Mouse (Mus musculus) hematopoietic stem cell, adult 5-6 weeks (primary cell): ENCODE measurements around the gene Rimbp3. TPM values are rescaled to one million over a fixed set of nuclear protein-coding genes. Genes with fewer than 3 reads are reported as not detected.
"Not testable (repeated sequence)": the region's sequence is repeated elsewhere in the genome, so short reads cannot be mapped to it uniquely, and the experiment has no call there.

Experiments used
- ATAC-seq, 2 experiments: fragments of 125-278 bp in 1 of 2; replicated peaks in 1 of 2; 2 replicates each; pipeline ENCODE4 v1.8.0; 2016 to 2017; ENCODE audit warnings: inconsistent platforms in 2 of 2, mild to moderate bottlenecking in 2 of 2, moderate number of reproducible peaks in 2 of 2, low read depth in 1 of 2, moderate TSS enrichment in 1 of 2; ENCODE audit not compliant: low FRiP score in 2 of 2, poor library complexity in 2 of 2, severe bottlenecking in 2 of 2, insufficient read depth in 1 of 2, low TSS enrichment in 1 of 2
- total RNA-seq: library from RNA; stranded (forward); fragments of 172-1452, 232-1000 nt; gene quantifications from 2 replicates; pipeline ENCODE4 v1.2.3, GENCODE M21; 2017

The Rimbp3 gene
- total RNA-seq, 1 experiment from 2014 or later: 0.25 TPM

DNA sequence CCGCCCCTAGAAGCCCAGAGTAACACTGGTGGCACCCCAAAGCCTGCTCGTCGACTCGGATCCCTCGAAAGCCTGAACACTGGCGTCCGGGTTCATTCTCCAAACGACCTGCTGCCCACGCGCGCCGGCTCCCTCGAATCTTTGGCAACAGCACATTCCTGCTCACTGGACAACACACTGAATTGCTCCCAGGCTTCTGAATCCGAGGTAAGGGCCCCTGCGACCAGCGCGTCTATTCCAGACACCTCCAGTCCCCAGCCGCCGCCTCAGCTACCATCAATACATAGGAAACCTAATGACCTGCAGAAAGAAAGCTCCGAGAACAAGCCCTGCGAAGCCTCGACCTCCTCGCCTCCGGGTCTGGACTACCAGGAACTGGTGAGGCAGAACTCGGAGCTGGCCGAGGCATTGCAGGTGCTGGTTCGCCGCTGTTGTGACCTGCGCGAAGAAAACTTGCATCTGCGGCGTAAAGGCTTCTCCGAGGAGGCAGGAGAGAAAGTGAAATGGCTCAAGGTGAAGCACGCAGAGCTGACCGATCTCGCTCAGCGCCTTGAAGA lies 1.1 kb downstream of the Rimbp3 start:
- 0 out of 4 replicates have a peak, but pooled peaks of 1 of the 2 experiments have one; percentile 9 for ATAC-seq

DNA sequence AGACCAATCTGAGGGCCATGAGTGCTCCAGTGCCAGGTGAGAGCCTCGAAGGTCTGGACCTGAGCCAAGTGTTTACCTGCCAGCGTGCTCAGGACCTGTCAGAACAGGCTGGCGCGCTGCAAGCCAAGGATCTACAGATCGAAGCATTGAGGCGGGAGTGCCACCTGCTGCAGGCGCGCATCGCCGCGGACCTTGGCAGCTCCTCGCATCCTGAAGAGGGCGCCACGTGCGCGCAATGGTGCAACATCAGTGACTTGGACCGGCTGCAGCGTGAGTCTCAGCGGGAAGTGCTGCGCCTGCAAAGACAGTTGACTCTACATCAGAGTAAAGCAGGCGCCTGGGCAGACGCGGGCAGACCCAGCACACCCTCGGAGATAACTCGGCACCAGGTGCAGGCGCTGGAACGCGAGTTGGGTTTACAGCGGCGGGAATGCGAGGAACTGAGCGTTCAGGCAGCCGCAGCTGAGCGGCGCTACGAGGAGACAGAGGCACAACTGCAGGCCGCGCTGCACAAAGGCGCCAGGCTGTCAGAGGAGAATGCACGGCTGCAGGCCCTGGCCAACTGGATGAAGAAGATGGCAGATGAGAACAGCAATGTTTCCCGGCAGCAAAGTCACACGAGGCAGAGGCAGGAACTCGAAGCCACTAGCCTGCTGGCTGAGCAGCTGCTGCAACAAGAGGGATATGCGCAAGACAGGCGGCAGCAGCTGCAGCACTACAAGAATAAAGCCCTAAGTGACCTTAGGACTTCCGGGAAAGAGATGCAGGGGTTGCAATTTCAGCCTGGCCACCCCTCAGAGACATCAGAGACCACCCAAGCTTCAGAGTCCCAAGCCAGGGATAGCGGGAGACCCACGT lies 1.8 kb downstream of the Rimbp3 start:
- peak; percentile 90 to 91 for ATAC-seq

DNA sequence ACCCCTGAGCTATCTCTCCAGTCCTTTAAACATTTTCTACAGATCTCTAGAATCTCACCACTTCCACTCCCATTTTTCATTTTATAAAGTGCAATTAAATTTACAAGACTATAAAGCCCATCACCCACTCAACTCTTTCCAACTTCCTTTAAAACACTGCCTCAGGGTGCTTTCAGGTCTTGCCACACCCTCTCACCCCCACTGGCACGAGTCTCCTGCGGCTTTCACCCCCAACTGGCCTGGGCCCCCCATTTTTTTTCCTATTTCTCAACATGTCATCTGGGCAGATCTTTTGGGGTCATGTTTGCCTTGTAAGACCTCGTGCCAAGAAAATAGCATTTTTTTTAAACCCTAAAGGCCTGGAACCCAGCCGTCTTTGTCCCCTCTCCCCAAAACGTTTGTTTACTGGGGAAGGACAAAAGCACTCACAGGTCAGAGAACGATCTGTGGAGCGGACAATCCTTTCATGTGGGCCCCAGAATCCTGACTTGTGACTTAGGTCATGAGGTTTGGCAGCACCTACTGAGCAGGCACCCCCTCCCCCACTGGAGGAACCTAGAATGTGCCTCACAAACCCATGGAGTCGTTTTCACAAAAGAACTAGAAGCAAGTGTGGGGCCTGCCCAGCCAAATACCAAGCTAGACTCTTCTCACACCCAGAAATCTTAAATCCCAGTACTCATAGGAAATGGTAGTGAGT lies 8.7 kb downstream of the Rimbp3 start:
- no peak; a peak in 1 of 4 replicates for ATAC-seq

DNA sequence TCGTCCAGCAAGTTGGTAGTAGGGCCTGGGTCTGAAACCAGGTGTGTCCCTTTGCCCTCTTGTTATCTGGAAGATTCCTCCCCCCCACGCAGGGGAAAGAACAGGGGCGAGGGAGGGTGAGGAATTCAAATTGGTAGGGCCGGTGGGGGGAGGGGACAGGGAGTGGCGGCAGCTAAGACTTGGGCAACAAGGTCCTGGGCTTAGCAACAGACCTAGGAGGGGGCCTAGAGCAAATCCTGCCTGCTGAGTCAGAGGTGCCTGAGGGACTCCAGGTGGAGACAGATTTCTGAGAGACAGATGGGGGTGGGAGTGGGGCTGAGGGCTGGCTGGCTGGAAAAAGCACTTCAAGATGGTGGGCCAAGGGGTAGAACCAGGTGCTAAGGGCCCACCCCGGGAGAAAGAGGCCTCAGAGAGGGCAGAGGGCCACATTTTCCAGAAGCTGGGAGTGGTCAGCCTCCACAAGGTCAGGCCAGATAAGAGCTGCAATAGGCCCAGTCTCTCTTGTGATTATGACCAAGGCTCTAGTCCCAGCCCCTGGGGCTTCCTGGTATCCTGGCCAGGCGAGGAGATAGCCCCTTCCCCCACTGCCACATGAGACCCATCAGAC lies 11.8 kb downstream of the Rimbp3 start:
- ATAC-seq: no peak

DNA sequence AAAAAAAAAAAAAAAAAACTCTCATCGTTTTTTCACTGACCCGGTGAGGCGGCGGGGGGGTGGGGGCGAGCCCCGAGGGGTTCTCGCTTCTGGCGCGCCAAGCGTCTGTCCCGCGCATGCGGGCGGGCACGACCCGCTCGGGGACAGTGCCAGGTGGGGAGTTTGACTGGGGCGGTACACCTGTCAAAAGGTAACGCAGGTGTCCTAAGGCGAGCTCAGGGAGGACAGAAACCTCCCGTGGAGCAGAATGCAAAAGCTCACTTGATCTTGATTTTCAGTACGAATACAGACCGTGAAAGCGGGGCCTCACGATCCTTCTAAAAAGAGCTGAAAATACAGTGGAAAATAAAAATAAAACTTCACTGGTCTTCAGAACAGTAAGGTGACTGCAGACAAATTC lies 13.8 kb downstream of the Rimbp3 start:
- ATAC-seq: peak; percentile 100

DNA sequence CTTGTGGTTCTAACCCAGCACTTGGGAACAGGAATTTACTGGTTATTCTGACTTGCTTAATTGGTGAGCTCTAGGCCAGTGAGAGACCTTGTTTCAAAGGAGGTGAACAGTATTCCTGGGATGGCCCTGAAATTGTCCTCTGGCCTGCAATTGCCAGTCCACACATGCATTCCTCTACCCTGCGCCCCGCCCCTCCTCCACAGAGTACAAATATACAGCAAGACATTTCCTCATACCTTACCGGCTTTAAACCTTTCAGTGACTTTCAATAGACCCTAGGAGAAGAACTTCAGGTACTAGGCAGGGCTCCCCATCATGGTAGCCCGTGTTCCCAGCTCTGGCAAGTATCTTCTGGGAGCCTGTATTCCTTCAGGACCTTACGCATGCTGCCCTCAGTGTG lies 17.2 kb downstream of the Rimbp3 start:
- ATAC-seq: no peak

DNA sequence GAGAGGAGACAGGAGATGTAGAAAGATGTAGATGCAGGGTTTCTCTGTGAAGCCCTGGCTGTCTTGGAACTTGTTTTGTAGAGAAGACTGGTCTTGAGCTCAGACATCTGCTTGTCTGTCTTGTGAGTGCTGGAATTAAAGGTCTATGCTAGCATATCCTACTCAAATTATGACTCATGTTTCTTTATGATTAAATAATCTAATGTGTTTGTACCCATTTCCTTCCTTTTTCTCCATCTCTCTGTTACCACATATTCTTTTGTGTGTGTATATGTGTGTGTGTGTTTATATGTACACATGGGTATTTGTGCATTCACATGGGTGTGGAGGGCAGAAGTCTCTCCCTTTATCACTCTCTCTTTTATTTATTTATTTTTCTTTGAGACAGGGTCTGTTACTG lies 18.1 kb downstream of the Rimbp3 start:
- ATAC-seq: no peak

DNA sequence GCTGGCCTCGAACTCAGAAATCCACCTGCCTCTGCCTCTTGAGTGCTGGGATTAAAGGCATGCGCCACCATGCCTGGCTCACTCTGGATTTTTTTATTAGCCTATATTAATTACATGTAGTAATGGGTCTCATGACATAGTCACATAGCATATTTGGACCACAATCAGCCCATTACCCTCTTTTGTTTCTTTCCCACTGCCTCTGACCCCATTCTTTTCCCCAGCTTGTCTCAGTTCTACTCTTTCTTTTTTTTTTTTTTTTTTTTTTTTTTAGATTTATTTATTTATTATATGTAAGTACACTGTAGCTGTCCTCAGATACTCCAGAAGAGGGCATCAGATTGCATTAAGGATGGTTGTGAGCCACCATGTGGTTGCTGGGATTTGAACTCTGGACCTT lies 23.1 kb downstream of the Rimbp3 start:
- not testable (repeated sequence) for ATAC-seq

DNA sequence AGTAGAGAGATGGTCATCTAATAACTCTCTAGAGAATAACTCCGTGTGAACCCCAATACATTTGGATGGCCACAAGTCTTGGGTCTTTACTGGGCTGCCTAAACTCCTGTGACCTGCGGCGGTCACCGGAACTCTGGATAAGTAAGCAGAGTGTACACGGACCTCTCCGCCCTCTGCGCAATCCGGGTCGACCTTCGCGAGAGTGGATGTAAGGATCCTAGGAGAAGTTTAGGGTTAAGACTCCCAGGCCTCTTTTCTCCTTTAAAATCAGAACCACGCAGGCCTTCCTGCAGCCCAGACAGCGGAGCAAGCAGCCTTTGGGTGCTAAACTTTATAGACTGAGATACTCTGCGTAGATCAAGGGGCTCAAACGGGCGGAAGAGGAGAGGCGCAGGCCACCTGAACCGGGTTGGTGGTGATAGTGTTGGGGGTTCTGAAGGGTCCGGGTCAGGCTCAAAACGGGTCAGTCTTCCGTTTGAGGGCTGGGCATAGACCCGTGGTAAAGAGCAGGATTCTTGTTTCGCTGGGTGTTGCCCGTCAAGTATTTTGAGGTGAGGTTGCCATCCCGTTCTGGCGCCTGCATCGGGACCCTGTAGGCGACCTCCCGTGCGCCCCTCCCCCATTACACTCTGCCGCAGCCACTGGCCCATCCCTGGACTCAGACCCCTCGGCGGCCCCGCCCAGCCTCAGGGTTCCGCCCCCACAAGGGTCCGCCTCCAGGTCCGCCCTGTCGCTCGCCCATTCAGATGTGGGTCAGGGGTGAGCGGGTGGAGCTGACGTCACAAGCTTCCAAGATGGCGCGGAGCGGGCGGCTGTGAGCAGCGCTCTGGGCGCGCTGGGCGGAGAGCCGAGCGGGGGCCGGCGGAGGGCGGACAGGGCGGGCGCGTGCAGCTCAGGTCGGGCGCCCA lies 24.6 kb downstream of the Rimbp3 start, which contains the start of gene Hic2:
TSS of gene Hic2 (plus strand) at position 779 of the 908 bp plus-strand sequence.
- peak; percentile 96 to 97 for ATAC-seq

DNA sequence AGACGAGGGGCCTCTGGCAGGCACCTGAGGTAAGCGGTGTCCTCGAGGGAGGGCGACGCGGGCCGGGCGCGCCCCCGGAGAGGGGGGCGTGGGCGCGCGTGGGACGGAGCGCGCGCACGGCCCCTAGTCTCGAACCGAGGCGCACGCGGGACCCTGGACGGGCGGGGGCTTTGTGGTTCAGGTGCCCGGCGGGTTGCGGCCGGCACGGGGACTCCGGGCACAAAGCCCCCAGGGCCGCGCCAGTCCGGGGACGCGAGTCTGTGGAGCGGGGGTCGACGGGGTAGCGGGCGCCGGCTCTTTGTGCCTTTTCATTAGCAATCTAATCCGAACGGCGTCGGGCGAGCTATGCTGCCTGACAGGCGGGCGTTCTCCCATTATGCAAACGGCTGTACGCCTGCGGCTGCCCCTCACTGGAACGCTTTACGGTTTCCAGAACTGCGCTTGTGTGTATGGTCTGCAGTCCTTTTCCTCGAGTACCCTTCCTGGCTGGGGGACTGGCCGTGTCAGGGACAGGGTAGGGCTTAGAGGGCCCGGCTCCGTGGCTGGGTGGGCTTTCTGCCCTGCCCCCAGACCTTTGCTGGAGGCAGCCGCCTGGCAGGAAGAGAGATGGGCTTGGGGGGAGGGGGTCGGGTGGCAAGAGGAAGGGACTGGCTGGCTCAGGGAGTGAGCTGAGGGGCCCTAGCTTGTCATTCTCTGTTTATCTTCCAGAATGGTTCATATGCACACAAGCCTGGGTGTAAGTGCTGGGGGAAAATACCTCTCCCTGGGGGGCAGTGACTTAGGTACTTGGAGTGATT lies 25.5 kb downstream of the Rimbp3 start:
- peak; percentile 23 to 38; a peak in 2 of 4 replicates for ATAC-seq

DNA sequence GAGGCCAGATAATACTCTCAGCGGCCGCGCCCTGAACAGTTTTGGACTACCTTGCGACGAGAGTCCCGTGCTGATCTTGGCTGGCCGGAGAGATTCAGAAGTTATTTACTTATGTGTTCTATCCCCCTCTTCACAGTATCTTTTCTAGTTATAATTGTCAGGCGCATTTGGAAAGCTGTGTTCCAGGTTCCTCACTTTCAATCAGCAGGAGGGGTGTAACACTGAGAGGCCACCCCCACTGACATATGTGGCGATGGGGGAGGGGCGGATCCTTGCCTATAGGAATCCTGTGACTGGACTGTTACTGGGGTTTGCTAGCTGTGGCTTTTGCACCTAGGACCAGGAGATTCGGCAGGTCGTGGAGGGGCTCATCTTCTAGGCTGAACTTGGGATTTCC lies 26.1 kb downstream of the Rimbp3 start:
- 0 out of 4 replicates have a peak, but pooled peaks of 1 of the 2 experiments have one; percentile 1 for ATAC-seq

DNA sequence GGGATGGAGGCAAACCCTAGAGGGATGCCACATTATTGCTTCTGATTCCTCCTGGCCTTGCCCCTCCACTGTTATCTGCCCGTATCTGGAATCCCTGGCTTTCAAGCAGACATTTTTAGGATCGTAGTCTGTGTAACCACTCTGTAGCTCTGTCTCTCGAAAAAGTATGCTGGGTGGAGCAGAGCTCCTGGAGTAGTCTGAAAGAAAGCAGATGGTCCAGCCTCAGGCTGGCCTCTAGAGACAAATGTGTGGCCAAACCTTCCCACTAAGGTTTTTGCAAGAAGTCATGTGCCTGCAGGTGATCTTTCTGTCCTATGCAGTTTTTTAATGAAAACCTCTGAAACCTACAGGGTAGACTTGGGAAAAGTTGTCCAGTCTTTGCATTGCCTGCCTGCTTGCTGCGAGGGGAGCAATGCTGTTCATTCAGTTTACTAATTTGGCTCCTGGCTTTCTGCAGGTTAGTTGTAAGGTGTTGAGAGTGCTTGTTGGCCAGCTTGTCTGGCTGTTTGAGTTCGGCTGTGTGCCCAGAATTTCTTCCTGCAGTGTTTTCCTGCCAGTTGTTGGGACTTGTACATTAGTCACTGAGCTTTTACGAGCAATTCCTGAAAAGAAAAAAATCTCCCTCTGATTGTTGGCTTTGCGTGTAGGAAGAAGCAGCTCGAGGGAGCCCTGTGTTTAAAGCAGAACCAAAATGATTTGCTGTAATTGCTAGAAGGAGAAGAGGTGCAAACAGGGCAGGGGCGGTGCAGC lies 26.7 kb downstream of the Rimbp3 start:
- no peak for ATAC-seq

DNA sequence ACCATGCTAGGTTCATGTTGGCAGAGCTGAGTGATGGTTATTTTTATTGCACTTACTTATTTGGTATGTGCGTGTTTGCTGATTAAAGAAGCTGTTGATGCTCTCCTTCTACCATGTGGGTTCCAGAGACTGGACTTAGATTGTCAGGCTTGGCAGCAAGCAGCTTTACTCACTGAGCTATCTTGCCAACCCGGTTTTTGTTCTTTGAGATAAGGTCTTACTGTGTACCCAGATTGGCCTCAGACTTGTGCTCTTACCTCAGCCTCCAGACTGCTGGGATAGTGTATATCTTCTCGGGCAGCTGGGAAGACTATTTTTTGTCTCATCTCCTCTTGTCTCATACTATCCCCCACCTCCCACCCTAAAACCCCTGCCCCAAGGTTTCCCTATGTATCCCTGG lies 29.2 kb downstream of the Rimbp3 start:
- ATAC-seq: no peak

DNA sequence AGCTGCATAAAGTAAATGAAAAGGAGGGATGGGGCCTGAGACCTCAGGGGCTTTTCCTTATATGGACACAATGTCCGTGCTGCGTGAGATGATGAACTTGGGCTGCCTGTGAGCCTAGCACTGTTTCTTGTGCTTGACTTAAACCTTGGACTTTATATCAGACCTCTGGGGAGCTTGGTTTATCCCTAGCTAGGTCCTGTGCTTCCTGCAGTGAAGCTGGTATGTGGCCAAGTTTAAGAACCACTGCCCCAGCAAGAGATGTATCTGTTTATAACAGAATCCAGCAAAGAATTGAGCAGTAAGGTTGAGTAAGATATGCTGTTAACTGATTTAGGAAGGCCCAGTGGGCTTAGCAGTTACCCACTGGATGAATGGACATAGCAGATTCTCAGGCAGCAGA lies 31.0 kb downstream of the Rimbp3 start:
- no peak for ATAC-seq

DNA sequence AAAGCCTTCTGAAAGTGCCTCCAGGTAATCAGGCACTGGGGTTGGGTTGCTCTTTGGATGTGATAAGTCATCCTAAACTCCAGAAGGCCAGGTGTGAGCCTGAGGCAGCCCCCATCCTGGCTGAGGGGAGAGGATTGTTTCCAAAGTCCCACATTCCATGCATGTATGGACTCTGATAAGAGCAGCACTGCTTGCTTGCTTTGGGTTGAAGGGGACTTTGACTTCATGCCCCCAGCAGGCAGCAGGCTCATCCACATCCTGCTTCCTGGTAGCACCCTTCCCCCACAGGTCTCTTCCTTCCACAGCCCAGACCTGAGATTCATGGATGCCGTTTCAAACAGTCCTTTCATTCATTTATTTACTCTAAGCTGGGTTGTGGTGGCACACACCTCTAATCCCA lies 35.3 kb downstream of the Rimbp3 start:
- no peak for ATAC-seq

DNA sequence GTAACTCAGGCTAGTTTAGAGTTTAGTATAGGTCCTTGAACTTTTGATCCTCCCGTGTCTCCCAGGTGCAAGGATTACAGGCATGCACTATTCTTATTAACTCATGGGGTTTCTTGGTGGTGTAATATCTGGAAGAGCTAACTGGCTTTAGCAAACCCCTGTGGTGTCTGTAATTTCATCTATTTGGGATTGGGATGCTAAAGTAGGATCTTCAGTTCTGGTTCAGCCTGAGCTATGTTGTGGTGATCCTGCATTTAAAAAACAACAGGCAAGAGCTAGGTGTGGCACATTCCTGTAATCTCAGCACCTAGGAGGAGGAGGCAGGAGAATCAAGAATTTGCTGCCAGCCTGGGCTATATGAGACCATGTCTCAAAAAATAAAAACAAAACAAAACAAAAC lies 36.6 kb downstream of the Rimbp3 start:
- no peak for ATAC-seq
